Mouse (Mus musculus) kidney, adult 2 months (tissue): Measurements from ENCODE around the gene Olfr311. TPM values are rescaled to one million over a fixed set of nuclear protein-coding genes. Genes with fewer than 3 reads are reported as not detected.

Experiments used
- DNase-seq: peaks from one replicate; pipeline ENCODE4 v3.0.0; 2021
- H3K27ac ChIP-seq: fragments of 200-500 bp; 2 replicates; pipeline ENCODE4 v1.5.1; 2012; ENCODE audit warnings: low read depth, low read length, control low read depth, inconsistent platforms; ENCODE audit not compliant: insufficient read depth
- H3K27me3 ChIP-seq: fragments of 200-500 bp; replicated peaks from 2 replicates; pipeline ENCODE4 v1.6.1; 2012; ENCODE audit warnings: mild to moderate bottlenecking, moderate library complexity, low read length, inconsistent platforms; ENCODE audit not compliant: control insufficient read depth, insufficient read depth
- H3K36me3 ChIP-seq: fragments of 200-500 bp; 2 replicates; pipeline ENCODE4 v1.6.1; 2012; ENCODE audit warnings: mild to moderate bottlenecking, moderate library complexity, low read length, inconsistent platforms; ENCODE audit not compliant: control insufficient read depth, insufficient read depth
- H3K4me1 ChIP-seq: fragments of 200-500 bp; 2 replicates; pipeline ENCODE4 v1.6.1; 2011; ENCODE audit warnings: low read length; ENCODE audit not compliant: control insufficient read depth, insufficient read depth
- H3K4me3 ChIP-seq: fragments of 200-500 bp; 2 replicates; pipeline ENCODE4 v1.5.1; 2011; ENCODE audit warnings: mild to moderate bottlenecking, low read depth, low read length, control low read depth; ENCODE audit not compliant: insufficient read depth
- CTCF ChIP-seq: fragments of 200-500 bp; conservative IDR thresholded peaks from 2 replicates; pipeline ENCODE4 v1.5.1; 2011; ENCODE audit warnings: low read depth, mild to moderate bottlenecking, control low read depth, low read length, moderate library complexity, mixed read lengths; ENCODE audit not compliant: insufficient read depth, insufficient read length
- POLR2A ChIP-seq: fragments of 200-500 bp; IDR thresholded peaks from one replicate; pipeline ENCODE4 v1.6.1; 2011; ENCODE audit warnings: low read depth, low read length, control low read depth
- WGBS: fragments of 180-500 bp; shearing (Covaris S2); methylation state at CpG from one replicate; pipeline ENCODE4 v1.1.7; 2018; 5-methylcytosine and 5-hydroxymethylcytosine counted together
- polyA plus RNA-seq: library from polyadenylated mRNA; depleted of rRNA; stranded (reverse); fragments of >200 nt; gene quantifications from 2 replicates; pipeline ENCODE4 v1.2.3, GENCODE M21; 2012; rRNA removed

Gene Olfr311
- polyA plus RNA-seq, 1 experiment = not detected

- 78% methylated on average over 8 of the region's 8 CpGs for WGBS
- no peaks in the 10 kb centered on the region for H3K4me1 ChIP-seq
- no peak for TF ChIP-seq POLR2A
- TF ChIP-seq CTCF = no peak
These were observed 44.7 kb downstream of the Olfr311 start for GRCm38 (mm10) chr11:58883756-58884155.

GRCm38 (mm10) chr11:58890511-58890910 lies 51.5 kb downstream of the Olfr311 start:
- no peak for DNase-seq
- Histone ChIP-seq H3K4me1 (no peaks in the 10 kb centered on the region), H3K27me3 (no peaks in the 10 kb centered on the region), H3K36me3 (peaks cover 4% of the 10 kb centered on the region), H3K27ac (no peak overlapping the region), H3K4me3 (no peak overlapping the region)
- TF ChIP-seq CTCF (no peak), POLR2A (no peak)
- WGBS = 82% methylated on average over 10 of the region's 10 CpGs

More at GRCm38 (mm10) chr11:58883756-58884155, 44.7 kb downstream of the Olfr311 start:
- Histone ChIP-seq H3K36me3 (peaks cover 1% of the 10 kb centered on the region), H3K27ac (no peak overlapping the region), H3K4me3 (no peak overlapping the region), H3K27me3 (no peaks in the 10 kb centered on the region)
- no peak for DNase-seq

Other genes with a start within 250 kb of the Olfr311 start
- not detected in 2 replicates for gene Olfr324, start 244.1 kb upstream of the Olfr311 start, polyA plus RNA-seq
- gene 2210407C18Rik, start 223.2 kb upstream of the Olfr311 start, polyA plus RNA-seq = not detected in 2 replicates
- gene Olfr323, start 208.8 kb upstream of the Olfr311 start, polyA plus RNA-seq = not detected in 2 replicates
- gene Trim58, start 198.8 kb upstream of the Olfr311 start, polyA plus RNA-seq = not detected in 2 replicates
- gene Olfr322, start 180.5 kb upstream of the Olfr311 start, polyA plus RNA-seq = not detected in 2 replicates
- gene Olfr320, start 158.2 kb upstream of the Olfr311 start, polyA plus RNA-seq = not detected in 2 replicates
- gene Olfr319, start 140.1 kb upstream of the Olfr311 start, polyA plus RNA-seq = not detected in 2 replicates
- not detected in 2 replicates for gene Olfr318, start 115.2 kb upstream of the Olfr311 start, polyA plus RNA-seq
- not detected in 2 replicates for gene Olfr317, start 100.0 kb upstream of the Olfr311 start, polyA plus RNA-seq
- not detected in 2 replicates for gene Olfr316, start 86.5 kb upstream of the Olfr311 start, polyA plus RNA-seq
- gene Olfr315, start 66.1 kb upstream of the Olfr311 start, polyA plus RNA-seq = not detected in 2 replicates
- gene Olfr314, start 56.3 kb upstream of the Olfr311 start, polyA plus RNA-seq = not detected in 2 replicates
- not detected in 2 replicates for gene Fam183b, start 37.3 kb upstream of the Olfr311 start, polyA plus RNA-seq
- gene Olfr313, start 24.3 kb upstream of the Olfr311 start, polyA plus RNA-seq = not detected in 2 replicates
- not detected in 2 replicates for gene Olfr312, start 10.0 kb upstream of the Olfr311 start, polyA plus RNA-seq
- gene Gm12258, start 7.9 kb downstream of the Olfr311 start, polyA plus RNA-seq = 2.3 and 2.6 TPM in 2 replicates
- 3.3 and 3.7 TPM in 2 replicates for gene 2810021J22Rik, start 28.0 kb downstream of the Olfr311 start, polyA plus RNA-seq
- gene Zfp39, start 65.0 kb downstream of the Olfr311 start, polyA plus RNA-seq = 1.2 and 1.5 TPM in 2 replicates
- 0.27 and 0.31 TPM in 2 replicates for gene Btnl10, start 78.7 kb downstream of the Olfr311 start, polyA plus RNA-seq
- gene Rnf187, start 99.7 kb downstream of the Olfr311 start, polyA plus RNA-seq = 251 and 307 TPM in 2 replicates
- 3.0 and 5.3 TPM in 2 replicates for gene Hist3h2ba, start 109.7 kb downstream of the Olfr311 start, polyA plus RNA-seq
- gene Hist3h2a, start 115.4 kb downstream of the Olfr311 start, polyA plus RNA-seq = 29.0 and 29.5 TPM in 2 replicates
- gene Trim17, start 115.4 kb downstream of the Olfr311 start, polyA plus RNA-seq = 0.34 and 0.48 TPM in 2 replicates
- 19.4 and 20.7 TPM in 2 replicates for gene Trim11, start 138.8 kb downstream of the Olfr311 start, polyA plus RNA-seq